Mouse (Mus musculus): ENCODE results near the gene Nudt6. TPM values are rescaled to one million over a fixed set of nuclear protein-coding genes. Genes with fewer than 3 reads are reported as not detected.

The Nudt6 gene
- polyA plus RNA-seq (2012; rRNA removed), result 6.1 and 7.5 TPM in 2 replicates

DNA sequence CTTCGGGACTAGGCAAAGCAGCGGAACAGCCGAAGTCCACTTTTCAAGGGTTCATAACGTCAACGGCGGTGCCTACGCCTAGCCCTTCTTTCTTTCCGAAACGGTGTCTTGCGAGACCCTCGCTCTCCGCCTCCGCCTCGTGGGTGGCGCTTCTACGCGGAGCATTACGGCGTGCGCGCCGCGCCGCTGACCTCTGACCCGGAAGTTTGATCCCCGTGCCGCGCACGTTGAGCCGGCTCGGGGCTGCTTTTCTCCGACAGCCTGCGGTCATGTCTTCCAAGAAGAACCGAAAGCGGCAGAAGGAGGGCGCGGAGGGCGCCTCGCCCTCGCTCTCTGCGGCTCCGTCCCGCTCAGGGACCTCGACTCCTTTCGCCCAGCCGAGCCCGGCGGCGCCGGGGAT, at the start of gene Nudt6:
TSS of gene Nudt6 (minus strand) at position 140 of the 400 bp plus-strand sequence.

DNA sequence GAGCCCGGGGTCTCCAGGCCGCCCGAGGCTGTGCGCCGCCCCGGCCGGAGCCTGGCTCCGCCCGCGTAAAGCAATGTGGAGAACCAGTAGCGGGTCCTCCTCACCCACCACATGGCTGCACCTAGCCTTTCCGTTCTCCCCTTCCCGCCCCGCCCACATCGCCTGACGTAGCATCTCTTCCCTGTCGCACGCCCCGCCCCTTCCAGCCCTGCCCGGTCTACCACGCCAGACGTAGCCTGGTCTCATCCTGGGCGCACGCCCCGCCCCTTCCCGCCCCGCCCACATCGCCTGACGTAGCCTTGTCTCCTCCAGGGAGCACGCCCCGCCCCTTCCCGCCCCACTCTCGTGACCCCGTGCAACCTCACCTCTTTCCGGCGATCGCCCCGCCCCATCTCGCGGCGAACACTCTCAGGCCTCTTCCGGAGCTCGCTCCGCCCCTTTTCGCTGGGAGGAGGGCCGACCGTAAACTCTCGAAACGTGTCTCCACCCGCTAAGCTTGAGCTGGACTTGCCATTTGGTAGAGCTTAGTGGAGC, 486 bp downstream of the Nudt6 start, which contains the start of gene Spata5:
TSS of gene Spata5 (plus strand) at position 439 of the 534 bp plus-strand sequence.

Other genes starting within 250 kb of the Nudt6 start
- gene Il21, start 187.6 kb downstream of the Nudt6 start, polyA plus RNA-seq (2012; rRNA removed), result not detected in 2 replicates
- gene Bbs12, start 107.7 kb downstream of the Nudt6 start, polyA plus RNA-seq (2012; rRNA removed), result 3.1 and 3.6 TPM in 2 replicates
- gene Cetn4, start 107.5 kb downstream of the Nudt6 start, polyA plus RNA-seq (2012; rRNA removed), result 2.7 and 2.8 TPM in 2 replicates
- gene Fgf2, start 71.9 kb downstream of the Nudt6 start, polyA plus RNA-seq (2012; rRNA removed), result 0.65 and 1.3 TPM in 2 replicates
- gene Spata5, start 315 bp downstream of the Nudt6 start, polyA plus RNA-seq (2012; rRNA removed), result 9.5 and 9.7 TPM in 2 replicates
- 14.4 and 15.3 TPM in 2 replicates for gene Spry1, start 219.7 kb upstream of the Nudt6 start, polyA plus RNA-seq (2012; rRNA removed)

Data from central nervous system, embryonic 18 days (tissue).